Mouse (Mus musculus) CH12.LX (cell line): Measurements from ENCODE around the gene Fam19a1. TPM values are rescaled to one million over a fixed set of nuclear protein-coding genes. Genes with fewer than 3 reads are reported as not detected.

Experiments
- DNase-seq: peaks from one replicate; pipeline ENCODE4 v3.0.0-alpha.2; 2013; ENCODE audit errors: extremely low read depth
- H3K27ac ChIP-seq: 2 replicates; pipeline ENCODE4 v1.5.1; 2012; ENCODE audit warnings: low read depth, mild to moderate bottlenecking, control low read depth, moderate library complexity; ENCODE audit not compliant: insufficient read depth
- H3K27me3 ChIP-seq: replicated peaks from 2 replicates; pipeline ENCODE3; 2012; ENCODE audit warnings: inconsistent platforms
- H3K36me3 ChIP-seq, 2 experiments: replicated peaks in 1 of 2; 2 replicates each; pipeline versions ENCODE3 to v1.6.1; 2012; ENCODE audit warnings: inconsistent platforms in 1 of 2, low read length in 1 of 2, mild to moderate bottlenecking in 1 of 2, mixed read lengths in 1 of 2, moderate library complexity in 1 of 2; ENCODE audit not compliant: control insufficient read depth in 1 of 2, insufficient read depth in 1 of 2
- H3K4me1 ChIP-seq, 2 experiments: 2 replicates each; pipeline ENCODE4 v1.6.1; 2012; ENCODE audit warnings: inconsistent platforms in 1 of 2, moderate library complexity in 1 of 2; ENCODE audit not compliant: insufficient read depth in 2 of 2, control insufficient read depth in 1 of 2
- H3K4me2 ChIP-seq: 2 replicates; pipeline ENCODE4 v1.6.1; 2012; ENCODE audit warnings: low read depth, mild to moderate bottlenecking, control low read depth; ENCODE audit not compliant: poor library complexity, insufficient read depth, severe bottlenecking
- H3K4me3 ChIP-seq, 3 experiments: fragments of 150-350 bp in 1 of 3; sonication (generic) in 1 of 3; replicated peaks in 1 of 3; 2 replicates each; pipeline versions ENCODE3 to v1.5.1; 2011 to 2012; ENCODE audit warnings: low read depth in 2 of 3, low read length in 2 of 3, mild to moderate bottlenecking in 2 of 3, moderate library complexity in 2 of 3, control low read depth in 1 of 3, improper control_type of control experiment in 1 of 3, inconsistent platforms in 1 of 3, mixed read lengths in 1 of 3; ENCODE audit not compliant: poor library complexity in 1 of 3
- H3K79me2 ChIP-seq: replicated peaks from 2 replicates; pipeline ENCODE4 v1.6.1; 2012; ENCODE audit warnings: mild to moderate bottlenecking, moderate library complexity; ENCODE audit not compliant: control insufficient read depth, poor library complexity, insufficient read depth, severe bottlenecking; ENCODE audit errors: extremely low read depth
- H3K9ac ChIP-seq: 2 replicates; pipeline ENCODE4 v1.6.1; 2012; ENCODE audit warnings: low read depth, mild to moderate bottlenecking, control low read depth, moderate library complexity; ENCODE audit not compliant: insufficient read depth
- H3K9me3 ChIP-seq: replicated peaks from 2 replicates; pipeline ENCODE3; 2012; ENCODE audit warnings: low read length, inconsistent platforms, mixed read lengths
- CHD2 ChIP-seq: IDR thresholded peaks from 2 replicates; pipeline ENCODE4 v1.6.1; 2011; ENCODE audit warnings: low read length, improper control_type of control experiment
- ELF1 ChIP-seq: IDR thresholded peaks from 2 replicates; pipeline ENCODE4 v1.6.1; 2014; ENCODE audit warnings: low read depth, mild to moderate bottlenecking, inconsistent platforms, low read length, improper control_type of control experiment
- ETS1 ChIP-seq: conservative IDR thresholded peaks from 2 replicates; pipeline ENCODE4 v1.6.1; 2012; ENCODE audit warnings: low read depth, mild to moderate bottlenecking, inconsistent platforms, low read length, improper control_type of control experiment, moderate library complexity
- IRF4 ChIP-seq: IDR thresholded peaks from 2 replicates; pipeline ENCODE4 v1.6.1; 2014; ENCODE audit warnings: low read depth, mild to moderate bottlenecking, inconsistent platforms, low read length, improper control_type of control experiment
- JUN ChIP-seq: IDR thresholded peaks from 2 replicates; pipeline ENCODE4 v1.6.1; 2011; ENCODE audit warnings: low read depth, mild to moderate bottlenecking, low read length, improper control_type of control experiment, moderate library complexity; ENCODE audit not compliant: insufficient read depth
- JUND ChIP-seq: conservative IDR thresholded peaks from 2 replicates; pipeline ENCODE4 v1.6.1; 2011; ENCODE audit warnings: low read depth, low read length, improper control_type of control experiment
- MAFK ChIP-seq: IDR thresholded peaks from 2 replicates; pipeline ENCODE4 v1.6.1; 2011; ENCODE audit warnings: low read length, improper control_type of control experiment; ENCODE audit not compliant: insufficient replicate concordance
- MEF2A ChIP-seq: IDR thresholded peaks from 2 replicates; pipeline ENCODE4 v1.6.1; 2014; ENCODE audit warnings: low read depth, mild to moderate bottlenecking, inconsistent platforms, low read length, improper control_type of control experiment, borderline replicate concordance
- MYC ChIP-seq: IDR thresholded peaks from 2 replicates; pipeline ENCODE4 v1.6.1; 2011; ENCODE audit warnings: low read depth, mild to moderate bottlenecking, improper control_type of control experiment, low read length
- NELFE ChIP-seq: IDR thresholded peaks from 2 replicates; pipeline ENCODE4 v1.6.1; 2011; ENCODE audit warnings: low read depth, low read length, improper control_type of control experiment
- PAX5 ChIP-seq: IDR thresholded peaks from 2 replicates; pipeline ENCODE4 v1.6.1; 2012; ENCODE audit warnings: low read length, inconsistent platforms, mixed read lengths
- POLR2A ChIP-seq: IDR thresholded peaks from 2 replicates; pipeline ENCODE4 v1.6.1; 2011; ENCODE audit warnings: low read depth, mild to moderate bottlenecking, improper control_type of control experiment, low read length
- POLR2AphosphoS2 ChIP-seq: IDR thresholded peaks from 2 replicates; pipeline ENCODE4 v1.6.1; 2011; ENCODE audit warnings: low read depth, low read length, improper control_type of control experiment
- RCOR1 ChIP-seq: conservative IDR thresholded peaks from 2 replicates; pipeline ENCODE4 v1.6.1; 2012; ENCODE audit warnings: low read depth, mild to moderate bottlenecking, inconsistent platforms, low read length, improper control_type of control experiment
- SIN3A ChIP-seq: IDR thresholded peaks from 2 replicates; pipeline ENCODE4 v1.6.1; 2012; ENCODE audit warnings: low read length, improper control_type of control experiment, inconsistent platforms
- SMC3 ChIP-seq: IDR thresholded peaks from 2 replicates; pipeline ENCODE4 v1.6.1; 2011; ENCODE audit warnings: low read depth, low read length, improper control_type of control experiment
- TCF12 ChIP-seq: IDR thresholded peaks from 2 replicates; pipeline ENCODE4 v1.6.1; 2014; ENCODE audit warnings: low read depth, mild to moderate bottlenecking, inconsistent platforms, low read length, improper control_type of control experiment
- USF1 ChIP-seq: IDR thresholded peaks from 2 replicates; pipeline ENCODE4 v1.6.1; 2014; ENCODE audit warnings: low read depth, mild to moderate bottlenecking, inconsistent platforms, low read length, improper control_type of control experiment
- ZKSCAN1 ChIP-seq: IDR thresholded peaks from 2 replicates; pipeline ENCODE4 v1.6.1; 2012; ENCODE audit warnings: low read depth, inconsistent platforms, low read length, improper control_type of control experiment, borderline replicate concordance
- ZNF384 ChIP-seq: IDR thresholded peaks from 2 replicates; pipeline ENCODE4 v1.6.1; 2012; ENCODE audit warnings: low read depth, low read length, improper control_type of control experiment, inconsistent platforms
- dilution Hi-C: fragments of 300-500 bp; cut with MboI; formaldehyde crosslinking; loops from 2 replicates; pipeline ENCODE4 v1.14.3; 2020; ENCODE audit warnings: low sequenced_read_pairs; ENCODE audit not compliant: extremely low pct_unique_long_range_greater_than_20kb, extremely low pct_ligation_motif_present
- in situ Hi-C: fragments of 300-500 bp; cut with MboI; formaldehyde crosslinking; loops from 3 replicates; pipeline ENCODE4 v1.14.3; 2019; ENCODE audit warnings: low sequenced_read_pairs, low pct_ligation_motif_present, low pct_unique_long_range_greater_than_20kb, mixed read lengths
- polyA plus RNA-seq: library from polyadenylated mRNA; unstranded; fragments of >175 nt; gene quantifications from 2 replicates; pipeline ENCODE4 v1.2.1, GENCODE M21; 2012; ENCODE audit warnings: low read depth; ENCODE audit not compliant: insufficient read length
- total RNA-seq, 2 experiments: library from RNA; depleted of rRNA; stranded (reverse); fragments of 300-350 nt in 1 of 2; fragments of >200 nt in 1 of 2; gene quantifications; 2 replicates each; pipeline ENCODE4 v1.2.3; 2012 to 2014

Gene Fam19a1
- total and polyA plus RNA-seq, 3 experiments, result 0.08 TPM; not detected in 2

DNA sequence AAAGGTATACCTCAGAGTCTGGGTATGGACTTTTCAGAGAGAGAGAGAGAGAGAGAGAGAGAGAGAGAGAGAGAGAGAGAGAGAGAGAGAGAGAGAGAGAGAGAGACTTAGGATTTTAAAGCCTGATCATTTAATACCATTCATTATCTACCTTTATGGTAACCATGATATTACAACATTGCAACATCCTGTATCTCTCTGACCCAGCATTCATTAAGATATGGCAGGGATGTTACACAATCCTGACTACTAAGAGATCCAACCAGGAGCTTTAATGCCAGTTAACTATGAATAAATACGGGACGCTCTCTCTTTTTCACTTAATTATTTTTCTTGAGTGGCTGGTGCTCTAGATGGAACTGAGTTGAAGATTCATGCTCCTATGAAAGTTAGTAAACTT is 92.4 kb downstream of the Fam19a1 start:
- Histone ChIP-seq H3K9me3 (peaks cover 8% of the 10 kb centered on the region), H3K4me1 (no peaks in the 10 kb centered on the region), H3K36me3 (no peaks in the 10 kb centered on the region), H3K9ac (no peak overlapping the region), H3K4me3 (no peak overlapping the region), H3K27me3 (no peaks in the 10 kb centered on the region), H3K4me2 (no peak overlapping the region), H3K79me2 (no peaks in the 10 kb centered on the region), H3K27ac (no peak overlapping the region)
- no peak for DNase-seq
- in situ Hi-C loops (no loop called here), dilution Hi-C loops (no loop called here)
- TF ChIP-seq POLR2A, result no peak

- H3K4me1 ChIP-seq, result no peaks in the 10 kb centered on the region
- no peak overlapping the region for H3K9ac ChIP-seq
- H3K9me3 ChIP-seq, result peaks cover 3% of the 10 kb centered on the region
- no peaks in the 10 kb centered on the region for H3K79me2 ChIP-seq
- in situ Hi-C loops, result no loop called here
- H3K36me3 ChIP-seq, result no peaks in the 10 kb centered on the region
- DNase-seq, result no peak
- TF ChIP-seq USF1, result no peak
- TF ChIP-seq JUND, result no peak
- TF ChIP-seq MEF2A, result no peak
- TF ChIP-seq MAFK, result no peak
- TF ChIP-seq SIN3A, result no peak
- TF ChIP-seq ELF1, result no peak
- no peak for TF ChIP-seq PAX5
- no peak for TF ChIP-seq IRF4
- no peak for TF ChIP-seq ZKSCAN1
- TF ChIP-seq ETS1, result no peak
- no peak for TF ChIP-seq TCF12
- TF ChIP-seq MYC, result no peak
- TF ChIP-seq NELFE, result no peak
- TF ChIP-seq POLR2AphosphoS2, result no peak
- no peak for TF ChIP-seq ZNF384
- TF ChIP-seq POLR2A, result no peak
- no peak for TF ChIP-seq SMC3
- TF ChIP-seq JUN, result no peak
- no peak for TF ChIP-seq RCOR1
- no peak for TF ChIP-seq CHD2
- H3K27me3 ChIP-seq, result no peaks in the 10 kb centered on the region
- H3K27ac ChIP-seq, result no peak overlapping the region
- H3K4me3 ChIP-seq, result no peak overlapping the region
- dilution Hi-C loops, result no loop called here
- no peak overlapping the region for H3K4me2 ChIP-seq
Observed at GRCm38 (mm10) chr6:96234806-96235205, 121.9 kb downstream of the Fam19a1 start.
